Mouse (Mus musculus): ENCODE measurements around the gene AI413582. TPM values are rescaled to one million over a fixed set of nuclear protein-coding genes. Genes with fewer than 3 reads are reported as not detected.

AI413582 gene
- total and polyA plus RNA-seq, 2 experiments, result 4.9 to 12.9 TPM

DNA sequence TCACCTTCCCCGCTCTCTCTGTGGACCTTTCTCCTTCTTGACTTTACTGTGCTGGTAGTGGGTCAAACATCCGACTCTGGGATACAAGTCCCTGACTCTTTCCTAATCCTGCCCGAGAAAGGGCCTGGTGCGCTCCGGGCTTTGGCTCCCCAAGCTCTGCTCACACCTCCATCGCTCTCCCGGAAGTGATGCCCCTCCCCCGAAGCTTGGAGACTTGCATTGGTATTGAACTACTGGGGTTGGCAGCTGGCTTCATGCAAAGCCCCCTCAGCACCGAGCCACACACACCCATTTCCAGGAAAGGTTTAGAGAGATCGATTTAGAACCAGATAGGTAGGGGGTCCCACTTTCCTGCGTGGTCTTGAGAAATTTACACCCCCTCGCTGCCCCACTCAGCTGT, 19.6 kb downstream of the AI413582 start:
- no peak overlapping the region for H3K27ac ChIP-seq (replicated peaks; ENCODE audit: insufficient read depth, low read depth, low read length)
- DNase-seq (ENCODE audit: extremely low read depth, low read depth, low spot score), result no peak
- TF ChIP-seq POLR2A (IDR thresholded peaks at IDR 0.05; ENCODE audit: extremely low read depth, insufficient read depth, low read length) (no peak), CTCF (IDR thresholded peaks at IDR 0.05; ENCODE audit: low read depth, low read length) (no peak)
- peaks cover 5% of the 10 kb centered on the region; the same call in 1 of the 2 replicates for H3K4me1 ChIP-seq (ENCODE audit: control insufficient read depth, insufficient read depth, low read length)
- H3K36me3 ChIP-seq (ENCODE audit: control insufficient read depth, insufficient read depth, low read length), result no peaks in the 10 kb centered on the region
- no peak overlapping the region for H3K9ac ChIP-seq (ENCODE audit: low read depth, low read length)
- no peaks in the 10 kb centered on the region for H3K79me2 ChIP-seq (ENCODE audit: control insufficient read depth, insufficient read depth, low read length)
- H3K4me3 ChIP-seq (ENCODE audit: insufficient read depth, low read depth, low read length), result no peak overlapping the region
- 68% methylated on average over 12 of the region's 12 CpGs for WGBS
- no peaks in the 10 kb centered on the region for H3K27me3 ChIP-seq (ENCODE audit: control insufficient read depth, insufficient read depth, low read length)

DNA sequence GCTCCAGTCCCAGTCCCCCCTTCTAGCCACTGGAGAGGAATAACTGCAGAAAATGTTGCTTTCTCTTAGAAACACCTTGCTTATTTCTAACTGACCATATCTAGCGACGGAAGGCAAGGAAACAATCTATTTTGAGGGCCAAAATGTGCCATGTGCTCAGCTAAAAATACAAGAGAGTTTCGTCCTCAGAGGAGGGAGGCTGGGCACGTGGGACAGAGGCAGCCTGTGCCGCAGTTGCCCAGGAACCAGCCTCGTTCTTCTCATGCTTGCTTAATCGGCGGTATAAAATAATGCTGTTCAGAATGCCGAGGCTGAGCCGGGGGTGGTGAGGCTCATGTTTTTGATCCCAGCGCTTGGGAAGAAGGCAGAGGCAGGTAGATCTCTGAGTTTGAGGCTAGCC, 21.0 kb downstream of the AI413582 start:
- H3K36me3 ChIP-seq (ENCODE audit: control insufficient read depth, insufficient read depth, low read length), result no peaks in the 10 kb centered on the region
- H3K79me2 ChIP-seq (ENCODE audit: control insufficient read depth, insufficient read depth, low read length), result no peaks in the 10 kb centered on the region
- 92% methylated on average over 11 of the region's 11 CpGs for WGBS
- H3K9ac ChIP-seq (ENCODE audit: low read depth, low read length), result no peak overlapping the region
- H3K27ac ChIP-seq (replicated peaks; ENCODE audit: insufficient read depth, low read depth, low read length), result no peak overlapping the region
- peaks cover 5% of the 10 kb centered on the region; the same call in 1 of the 2 replicates for H3K4me1 ChIP-seq (ENCODE audit: control insufficient read depth, insufficient read depth, low read length)
- H3K27me3 ChIP-seq (ENCODE audit: control insufficient read depth, insufficient read depth, low read length), result no peaks in the 10 kb centered on the region
- no peak for DNase-seq (ENCODE audit: extremely low read depth, low read depth, low spot score)
- no peak overlapping the region for H3K4me3 ChIP-seq (ENCODE audit: insufficient read depth, low read depth, low read length)
- no peak for TF ChIP-seq CTCF (IDR thresholded peaks at IDR 0.05; ENCODE audit: low read depth, low read length)
- no peak for TF ChIP-seq POLR2A (IDR thresholded peaks at IDR 0.05; ENCODE audit: extremely low read depth, insufficient read depth, low read length)

DNA sequence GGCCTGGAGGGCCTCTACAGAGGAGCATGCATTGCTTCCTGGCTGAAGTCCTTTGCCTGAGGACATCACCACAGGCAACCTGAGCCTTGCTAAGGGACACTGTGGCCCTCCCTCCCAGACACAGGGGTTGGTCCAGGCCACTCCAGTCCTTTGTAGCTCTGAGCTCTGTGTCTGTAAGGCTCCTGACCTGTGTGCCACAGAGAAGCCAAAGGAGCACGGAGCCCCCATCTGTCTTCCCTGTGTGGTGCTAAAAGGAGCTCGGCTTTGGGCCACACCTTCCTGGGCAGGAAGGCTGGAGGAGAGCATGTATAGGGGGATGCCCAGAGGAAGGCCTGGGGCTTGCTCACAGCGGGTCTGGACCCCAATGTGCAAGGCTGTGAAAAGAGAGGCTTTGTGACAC, 23.6 kb downstream of the AI413582 start:
- H3K27me3 ChIP-seq (ENCODE audit: control insufficient read depth, insufficient read depth, low read length), result no peaks in the 10 kb centered on the region
- 91% methylated on average over 3 of the region's 3 CpGs for WGBS
- H3K27ac ChIP-seq (replicated peaks; ENCODE audit: insufficient read depth, low read depth, low read length), result no peak overlapping the region
- no peak for DNase-seq (ENCODE audit: extremely low read depth, low read depth, low spot score)
- no peak for TF ChIP-seq CTCF (IDR thresholded peaks at IDR 0.05; ENCODE audit: low read depth, low read length)
- no peak for TF ChIP-seq POLR2A (IDR thresholded peaks at IDR 0.05; ENCODE audit: extremely low read depth, insufficient read depth, low read length)
- no peaks in the 10 kb centered on the region for H3K79me2 ChIP-seq (ENCODE audit: control insufficient read depth, insufficient read depth, low read length)
- H3K4me3 ChIP-seq (ENCODE audit: insufficient read depth, low read depth, low read length), result no peak overlapping the region
- H3K9ac ChIP-seq (ENCODE audit: low read depth, low read length), result no peak overlapping the region
- H3K4me1 ChIP-seq (ENCODE audit: control insufficient read depth, insufficient read depth, low read length), result peaks cover under 1% of the 10 kb centered on the region
- H3K36me3 ChIP-seq (ENCODE audit: control insufficient read depth, insufficient read depth, low read length), result no peaks in the 10 kb centered on the region

DNA sequence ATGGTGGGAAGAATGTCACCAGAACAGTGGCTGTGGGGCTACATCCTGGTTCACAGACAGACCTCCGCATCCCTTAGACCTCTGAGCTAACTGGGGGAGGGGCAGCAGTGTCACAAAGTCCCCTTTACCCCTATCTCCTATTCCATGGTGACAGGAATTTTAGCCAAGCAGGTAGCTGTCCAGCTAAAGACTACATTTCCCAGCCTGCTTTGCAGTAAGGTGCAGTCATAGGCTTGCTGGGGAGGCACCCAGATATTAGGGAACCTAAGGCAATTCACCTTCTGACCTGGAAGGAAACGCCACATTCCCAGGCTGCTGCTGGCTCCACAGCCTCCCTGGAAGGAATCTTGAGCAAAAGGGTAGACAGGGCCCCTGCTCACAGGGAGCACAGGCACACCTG, 24.3 kb downstream of the AI413582 start:
- TF ChIP-seq CTCF (IDR thresholded peaks at IDR 0.05; ENCODE audit: low read depth, low read length) (no peak), POLR2A (IDR thresholded peaks at IDR 0.05; ENCODE audit: extremely low read depth, insufficient read depth, low read length) (no peak)
- Histone ChIP-seq H3K27me3 (ENCODE audit: control insufficient read depth, insufficient read depth, low read length) (no peaks in the 10 kb centered on the region), H3K9ac (ENCODE audit: low read depth, low read length) (no peak overlapping the region), H3K27ac (replicated peaks; ENCODE audit: insufficient read depth, low read depth, low read length) (no peak overlapping the region), H3K4me3 (ENCODE audit: insufficient read depth, low read depth, low read length) (no peak overlapping the region), H3K79me2 (ENCODE audit: control insufficient read depth, insufficient read depth, low read length) (no peaks in the 10 kb centered on the region), H3K4me1 (ENCODE audit: control insufficient read depth, insufficient read depth, low read length) (peaks cover 7% of the 10 kb centered on the region), H3K36me3 (ENCODE audit: control insufficient read depth, insufficient read depth, low read length) (no peaks in the 10 kb centered on the region)
- no peak for DNase-seq (ENCODE audit: extremely low read depth, low read depth, low spot score)
- WGBS, result 74% methylated on average over 2 of the region's 2 CpGs

GRCm38 (mm10) chr17:27534718-27535117, 30.8 kb downstream of the AI413582 start:
- Histone ChIP-seq H3K79me2 (ENCODE audit: control insufficient read depth, insufficient read depth, low read length) (no peaks in the 10 kb centered on the region), H3K27me3 (ENCODE audit: control insufficient read depth, insufficient read depth, low read length) (no peaks in the 10 kb centered on the region), H3K36me3 (ENCODE audit: control insufficient read depth, insufficient read depth, low read length) (no peaks in the 10 kb centered on the region), H3K4me3 (ENCODE audit: insufficient read depth, low read depth, low read length) (no peak overlapping the region), H3K4me1 (ENCODE audit: control insufficient read depth, insufficient read depth, low read length) (peaks cover 7% of the 10 kb centered on the region), H3K9ac (ENCODE audit: low read depth, low read length) (no peak overlapping the region), H3K27ac (replicated peaks; ENCODE audit: insufficient read depth, low read depth, low read length) (no peak overlapping the region)
- peak; percentile 43 for DNase-seq (ENCODE audit: extremely low read depth, low read depth, low spot score)
- WGBS, result 7% methylated on average over 10 of the region's 10 CpGs
- TF ChIP-seq POLR2A (IDR thresholded peaks at IDR 0.05; ENCODE audit: extremely low read depth, insufficient read depth, low read length) (no peak), CTCF (IDR thresholded peaks at IDR 0.05; ENCODE audit: low read depth, low read length) (peak; percentile 99)

DNA sequence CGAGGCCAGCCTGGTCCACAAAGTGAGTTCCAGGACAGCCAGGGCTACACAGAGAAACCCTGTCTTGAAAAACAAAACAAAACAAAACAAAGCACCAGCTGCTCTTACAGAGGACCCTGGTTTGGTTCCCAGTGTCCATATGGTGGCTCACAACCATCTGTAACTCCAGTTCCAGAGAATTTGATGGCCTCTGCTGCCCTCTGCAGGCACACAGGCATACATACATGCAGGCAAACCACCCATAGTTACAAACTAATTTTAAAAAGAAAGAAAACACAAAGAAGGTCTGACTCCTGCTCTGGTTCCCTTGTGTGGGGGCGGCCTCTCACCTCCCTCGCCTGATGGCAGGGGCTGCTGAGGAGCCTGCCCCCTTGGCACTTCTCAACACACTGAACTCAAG, 32.2 kb downstream of the AI413582 start:
- Histone ChIP-seq H3K36me3 (ENCODE audit: control insufficient read depth, insufficient read depth, low read length) (no peaks in the 10 kb centered on the region), H3K4me3 (ENCODE audit: insufficient read depth, low read depth, low read length) (no peak overlapping the region), H3K27ac (replicated peaks; ENCODE audit: insufficient read depth, low read depth, low read length) (no peak overlapping the region), H3K4me1 (ENCODE audit: control insufficient read depth, insufficient read depth, low read length) (peaks cover 7% of the 10 kb centered on the region), H3K79me2 (ENCODE audit: control insufficient read depth, insufficient read depth, low read length) (no peaks in the 10 kb centered on the region), H3K27me3 (ENCODE audit: control insufficient read depth, insufficient read depth, low read length) (no peaks in the 10 kb centered on the region), H3K9ac (ENCODE audit: low read depth, low read length) (no peak overlapping the region)
- 94% methylated on average over 3 of the region's 3 CpGs for WGBS
- DNase-seq (ENCODE audit: extremely low read depth, low read depth, low spot score), result no peak
- peak; percentile 13; the same call in 1 of the 2 replicates for TF ChIP-seq CTCF (IDR thresholded peaks at IDR 0.05; ENCODE audit: low read depth, low read length)
- no peak for TF ChIP-seq POLR2A (IDR thresholded peaks at IDR 0.05; ENCODE audit: extremely low read depth, insufficient read depth, low read length)

Data from liver, adult 2 months (tissue).